In genomic region chr7:120504663-120504979, GRCm38 (mm10) we compare ENCODE assay signal across 9 mouse cellular contexts.
DNase-seq lines count a peak whose midpoint lies in the region; ATAC-seq and TF ChIP-seq lines count a peak whose summit lies in the region.
"Had no signal": no experiment of that assay in that cellular context is flagged by ENCODE, and none has a peak within 500 bp of the region (broad histone marks: within the 10 kb centered on the region; RNA-seq: fewer than 3 reads in every experiment).

No protein-coding gene starts in this region.

- DNase-seq in left cerebral cortex, adult 2 months (ENCODE audit: extremely low spot score in 1 of 2, low spot score in 2 of 2) = no peak
- DNase-seq in left cerebral cortex, postnatal 14 days (ENCODE audit: low spot score in 2 of 2) = no peak
- no peak for DNase-seq in forebrain, embryonic 10.5 days (ENCODE audit: extremely low spot score, low spot score)
- DNase-seq in limb, embryonic 10.5 days (ENCODE audit: low spot score) = no peak
- DNase-seq in retina, postnatal 1 day = no peak
- no peak for DNase-seq in adrenal gland, adult 8-10 months
- no peak for DNase-seq in ovary, postnatal 10 days (ENCODE audit: low spot score)
- DNase-seq: layer of hippocampus, adult 9-11 months had no signal

- peak overlapping the region; percentile 72 for H3K9ac ChIP-seq in neural tube, embryonic 13.5 days

- intact Hi-C loops in left cerebral cortex, adult 2 months (cut with DNase I) = no loop called here
- intact Hi-C loops in left cerebral cortex, postnatal 14 days (cut with DNase I) = no loop called here

- no peak for ATAC-seq in neural tube, embryonic 13.5 days (ENCODE audit: low read depth)

- peaks cover 8% of the 10 kb centered on the region for H3K4me1 ChIP-seq in forebrain, embryonic 10.5 days
- H3K4me1 ChIP-seq in limb, embryonic 10.5 days = peaks cover 3% of the 10 kb centered on the region
- H3K4me1 ChIP-seq in neural tube, embryonic 13.5 days (replicated peaks) = 0 out of 2 replicates have a peak, but pooled peaks cover 4% of the 10 kb centered on the region

- H3K4me2 ChIP-seq in neural tube, embryonic 13.5 days = peak overlapping the region; percentile 83

- H3K27ac ChIP-seq in left cerebral cortex, adult 2 months = no peak overlapping the region
- H3K27ac ChIP-seq in forebrain, embryonic 10.5 days = peak overlapping the region; percentile 83
- H3K27ac ChIP-seq in limb, embryonic 10.5 days = peak overlapping the region; percentile 78
- no peak overlapping the region for H3K27ac ChIP-seq in neural tube, embryonic 13.5 days (replicated peaks)

- 23% methylated on average over 5 of the region's 5 CpGs for WGBS in forebrain, embryonic 10.5 days
- WGBS in limb, embryonic 10.5 days = 40% methylated on average over 5 of the region's 5 CpGs
- WGBS in neural tube, embryonic 13.5 days = 26% methylated on average over 5 of the region's 5 CpGs

- H3K27me3 ChIP-seq in forebrain, embryonic 10.5 days (ENCODE audit: poor library complexity, severe bottlenecking) = peaks cover 8% of the 10 kb centered on the region
- H3K27me3 ChIP-seq in limb, embryonic 10.5 days (ENCODE audit: low read depth, poor library complexity, severe bottlenecking) = no peaks in the 10 kb centered on the region
- no peaks in the 10 kb centered on the region for H3K27me3 ChIP-seq in neural tube, embryonic 13.5 days

- TF ChIP-seq CTCF in left cerebral cortex, adult 2 months (IDR thresholded peaks at IDR 0.05) = no peak

- 0 out of 2 replicates have a peak overlapping the region, but pooled peaks have one; percentile 17 for H3K4me3 ChIP-seq in left cerebral cortex, adult 2 months
- peak overlapping the region; percentile 58 for H3K4me3 ChIP-seq in forebrain, embryonic 10.5 days
- H3K4me3 ChIP-seq in limb, embryonic 10.5 days = peak overlapping the region; percentile 57
- H3K4me3 ChIP-seq in neural tube, embryonic 13.5 days = peak overlapping the region; percentile 45

- peaks cover 7% of the 10 kb centered on the region; the same call in 1 of the 2 replicates for H3K9me3 ChIP-seq in forebrain, embryonic 10.5 days
- H3K9me3 ChIP-seq in limb, embryonic 10.5 days (replicated peaks) = no peaks in the 10 kb centered on the region
- H3K9me3 ChIP-seq in neural tube, embryonic 13.5 days = 0 out of 2 replicates have a peak, but pooled peaks cover 3% of the 10 kb centered on the region

- H3K36me3 ChIP-seq in forebrain, embryonic 10.5 days (replicated peaks) = no peaks in the 10 kb centered on the region
- H3K36me3 ChIP-seq in limb, embryonic 10.5 days = no peaks in the 10 kb centered on the region
- H3K36me3 ChIP-seq in neural tube, embryonic 13.5 days = no peaks in the 10 kb centered on the region

Comparison
In these comparisons a context has a peak if more than half of its experiments do, and no peak if none do; other contexts are left out.
1. H3K27ac ChIP-seq: peak in forebrain, embryonic 10.5 days (single experiment) and limb, embryonic 10.5 days (single experiment); none in left cerebral cortex, adult 2 months (single experiment) and neural tube, embryonic 13.5 days (single experiment).
2. Peak in every context shown above with its lines, with median percentiles within 50 percentile points of each other: H3K4me3 ChIP-seq.